Mouse (Mus musculus) macrophage (primary cell): ENCODE measurements around the gene D930007J09Rik. TPM values are rescaled to one million over a fixed set of nuclear protein-coding genes. Genes with fewer than 3 reads are reported as not detected.

Source experiments
- H3K27ac ChIP-seq: fragments of 350-480 bp; formaldehyde crosslinking; 2 replicates; pipeline ENCODE4 v1.9.0; 2021
- H3K36me3 ChIP-seq: fragments of 350-480 bp; formaldehyde crosslinking; 2 replicates; pipeline ENCODE4 v1.9.0; 2021; ENCODE audit errors: inconsistent target
- H3K4me3 ChIP-seq: fragments of 350-480 bp; formaldehyde crosslinking; 2 replicates; pipeline ENCODE4 v1.9.0; 2021; ENCODE audit errors: inconsistent target
- H3K79me2 ChIP-seq: fragments of 350-480 bp; formaldehyde crosslinking; 2 replicates; pipeline ENCODE4 v1.9.0; 2021; ENCODE audit errors: inconsistent target
- WGBS: methylation state at CpG from one replicate; pipeline ENCODE4 v1.1.7; 2026; ENCODE audit warnings: inconsistent platforms; ENCODE audit not compliant: missing documents; 5-methylcytosine and 5-hydroxymethylcytosine counted together
- polyA plus RNA-seq: library from polyadenylated mRNA; stranded (reverse); fragments of 250-400 nt; gene quantifications from 3 replicates; pipeline ENCODE4 v1.2.4, GENCODE M21; 2018; ENCODE audit warnings: inconsistent platforms

The D930007J09Rik gene
- polyA plus RNA-seq, 1 experiment from 2014 or later = not detected

- WGBS = 33% methylated on average over 4 of the region's 4 CpGs
- H3K79me2 ChIP-seq = no peaks in the 10 kb centered on the region
- H3K27ac ChIP-seq = no peak overlapping the region
- H3K4me3 ChIP-seq = no peak overlapping the region
- no peaks in the 10 kb centered on the region for H3K36me3 ChIP-seq
These were observed 25.3 kb upstream of the D930007J09Rik start for GRCm38 (mm10) chr13:32827951-32828350.

DNA sequence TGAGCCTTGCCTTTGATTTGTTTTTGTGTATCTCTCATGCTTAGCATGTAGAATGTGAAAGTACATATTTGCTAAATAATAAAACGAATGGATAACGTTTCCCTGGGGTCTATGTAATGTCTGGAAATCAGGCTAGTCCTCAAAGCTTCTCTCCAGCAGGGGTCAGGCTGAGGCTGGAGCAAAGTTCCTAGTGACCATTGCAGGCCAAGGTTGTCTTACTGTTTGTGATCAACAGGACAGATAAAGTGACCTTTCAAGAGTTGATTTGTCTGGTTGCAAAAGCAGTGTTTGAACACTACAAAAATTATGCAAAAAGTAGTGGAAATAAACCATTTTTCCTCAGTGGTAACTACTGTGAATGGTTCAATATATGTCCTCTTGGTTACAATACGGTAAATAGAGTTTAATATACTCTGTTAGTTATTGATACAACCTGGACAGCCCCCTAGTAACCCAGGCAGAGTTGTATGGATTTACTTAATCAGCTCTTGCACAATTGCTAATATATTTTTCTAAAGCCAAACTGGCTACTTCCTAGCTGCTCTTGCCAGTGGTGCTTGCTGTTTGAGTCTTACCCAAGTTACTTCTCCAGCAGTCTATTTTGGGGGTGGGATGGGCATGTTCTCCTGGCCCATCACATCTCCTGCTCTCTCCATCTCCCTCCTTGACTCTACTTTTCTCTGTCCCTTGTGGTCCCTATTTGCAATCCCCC is 24.6 kb upstream of the D930007J09Rik start:
- no peak overlapping the region for H3K27ac ChIP-seq

DNA sequence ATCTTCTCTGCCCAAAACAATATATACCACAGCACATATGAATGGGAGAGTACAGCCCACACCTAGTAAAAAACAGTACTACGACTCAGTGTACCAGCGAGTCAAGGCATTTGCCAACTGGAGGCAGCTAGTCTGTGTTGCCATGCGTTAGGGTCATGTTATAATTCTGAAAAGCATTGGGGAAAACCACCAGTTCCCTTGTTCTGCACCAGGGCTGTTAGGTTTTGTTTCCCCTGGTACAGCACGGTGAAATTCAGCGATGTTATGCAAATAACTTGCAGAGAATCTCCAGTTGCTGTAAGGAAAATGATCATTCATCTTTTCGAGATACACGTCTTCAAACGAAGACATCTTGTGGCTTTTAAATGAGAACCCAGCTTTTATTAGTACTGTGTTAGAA is 22.9 kb upstream of the D930007J09Rik start:
- 73% methylated on average over 8 of the region's 8 CpGs for whole genome bisulfite sequencing
- H3K4me3 ChIP-seq = no peak overlapping the region
- H3K36me3 ChIP-seq = peaks cover 13% of the 10 kb centered on the region; the same call in 1 of the 2 replicates
- H3K27ac ChIP-seq = no peak overlapping the region
- H3K79me2 ChIP-seq = no peaks in the 10 kb centered on the region

More for the DNA sequence above, 24.6 kb upstream of the D930007J09Rik start:
- 82% methylated on average over 3 of the region's 3 CpGs for WGBS
- 0 out of 2 replicates have a peak, but pooled peaks cover 1% of the 10 kb centered on the region for H3K36me3 ChIP-seq
- no peaks in the 10 kb centered on the region for H3K79me2 ChIP-seq
- no peak overlapping the region for H3K4me3 ChIP-seq

- Histone ChIP-seq H3K79me2 (no peaks in the 10 kb centered on the region), H3K4me3 (no peak overlapping the region), H3K27ac (no peak overlapping the region), H3K36me3 (peaks cover 13% of the 10 kb centered on the region; the same call in 1 of the 2 replicates)
- 90% methylated on average over 4 of the region's 6 CpGs for WGBS
These were observed 22.0 kb upstream of the D930007J09Rik start for GRCm38 (mm10) chr13:32824377-32825330.

- Histone ChIP-seq H3K79me2 (no peaks in the 10 kb centered on the region), H3K36me3 (peaks cover 17% of the 10 kb centered on the region; the same call in 1 of the 2 replicates), H3K4me3 (no peak overlapping the region), H3K27ac (no peak overlapping the region)
- WGBS = 96% methylated on average over 6 of the region's 6 CpGs
These were observed 20.5 kb upstream of the D930007J09Rik start for GRCm38 (mm10) chr13:32823126-32823525.

GRCm38 (mm10) chr13:32821671-32822070 is 19.0 kb upstream of the D930007J09Rik start:
- H3K36me3 ChIP-seq = peaks cover 25% of the 10 kb centered on the region; the same call in 1 of the 2 replicates
- H3K4me3 ChIP-seq = no peak overlapping the region
- H3K27ac ChIP-seq = no peak overlapping the region
- WGBS = 94% methylated on average over 4 of the region's 4 CpGs
- no peaks in the 10 kb centered on the region for H3K79me2 ChIP-seq

DNA sequence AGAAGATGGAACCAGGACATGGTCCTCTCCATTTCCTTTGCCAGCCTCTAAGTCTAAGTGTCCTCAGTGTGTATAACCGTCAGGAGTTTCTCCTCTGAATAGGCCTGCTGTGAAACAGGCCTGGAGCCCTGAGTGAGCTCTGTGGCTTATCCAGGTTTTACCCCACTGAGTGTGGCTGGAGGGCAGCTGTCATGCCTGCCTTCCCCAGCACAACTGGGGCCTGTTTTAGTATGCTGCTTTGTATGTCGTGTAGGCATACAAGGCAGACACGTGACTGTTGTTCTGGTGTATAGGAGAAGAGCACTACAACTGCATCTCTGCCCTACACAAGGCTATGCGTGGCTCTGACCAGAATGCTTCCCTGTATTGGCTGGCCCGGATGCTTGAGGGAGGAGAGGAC is 17.3 kb upstream of the D930007J09Rik start:
- Histone ChIP-seq H3K27ac (no peak overlapping the region), H3K4me3 (no peak overlapping the region), H3K79me2 (no peaks in the 10 kb centered on the region), H3K36me3 (peaks cover 32% of the 10 kb centered on the region; the same call in 1 of the 2 replicates)
- WGBS = 94% methylated on average over 5 of the region's 5 CpGs

DNA sequence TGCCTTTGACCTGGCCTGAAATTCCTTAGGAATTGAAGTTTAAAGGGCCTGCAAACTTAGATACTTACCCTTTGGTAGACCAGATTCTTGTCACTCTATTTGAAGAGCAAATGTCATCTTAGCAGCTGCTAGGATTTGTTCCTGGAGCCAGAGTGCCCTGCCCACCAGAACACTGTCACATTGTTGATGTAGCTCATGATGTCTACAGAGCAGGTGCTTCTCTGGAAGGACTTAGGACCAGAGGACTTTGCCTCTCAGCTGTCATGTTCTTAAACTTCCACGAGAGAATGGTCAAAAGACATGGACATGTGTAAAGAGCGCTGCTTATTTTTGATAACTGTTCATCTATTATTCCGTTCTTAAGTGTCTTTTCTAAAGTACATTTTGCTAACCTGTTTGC is 16.6 kb upstream of the D930007J09Rik start:
- Histone ChIP-seq H3K79me2 (no peaks in the 10 kb centered on the region), H3K4me3 (no peak overlapping the region), H3K36me3 (peaks cover 35% of the 10 kb centered on the region; the same call in 1 of the 2 replicates), H3K27ac (no peak overlapping the region)
- WGBS = 100% methylated on average over 3 of the region's 3 CpGs

DNA sequence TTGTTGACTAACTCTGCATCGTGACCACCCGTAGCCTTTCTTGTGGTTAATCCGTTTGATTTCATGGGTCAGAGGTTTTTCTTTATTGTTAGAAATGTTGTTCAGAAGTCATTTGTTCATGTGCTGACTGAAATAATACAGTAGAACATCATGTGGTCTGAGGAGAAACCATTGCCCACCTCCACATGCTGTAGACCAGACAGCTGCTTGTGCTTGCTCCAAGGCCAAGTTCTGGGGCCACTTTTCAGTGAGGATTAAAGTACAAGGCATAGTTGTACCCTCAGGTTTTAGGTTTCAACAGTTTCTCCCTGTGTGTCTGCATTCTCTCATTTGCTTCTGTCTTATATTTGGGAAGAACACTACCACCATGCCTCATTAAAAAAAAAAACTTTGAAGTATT is 5.0 kb upstream of the D930007J09Rik start:
- Histone ChIP-seq H3K4me3 (no peak overlapping the region), H3K36me3 (peaks cover 23% of the 10 kb centered on the region), H3K79me2 (no peaks in the 10 kb centered on the region; the same call in 1 of the 2 replicates), H3K27ac (no peak overlapping the region)
- 95% methylated on average over 3 of the region's 3 CpGs for WGBS

DNA sequence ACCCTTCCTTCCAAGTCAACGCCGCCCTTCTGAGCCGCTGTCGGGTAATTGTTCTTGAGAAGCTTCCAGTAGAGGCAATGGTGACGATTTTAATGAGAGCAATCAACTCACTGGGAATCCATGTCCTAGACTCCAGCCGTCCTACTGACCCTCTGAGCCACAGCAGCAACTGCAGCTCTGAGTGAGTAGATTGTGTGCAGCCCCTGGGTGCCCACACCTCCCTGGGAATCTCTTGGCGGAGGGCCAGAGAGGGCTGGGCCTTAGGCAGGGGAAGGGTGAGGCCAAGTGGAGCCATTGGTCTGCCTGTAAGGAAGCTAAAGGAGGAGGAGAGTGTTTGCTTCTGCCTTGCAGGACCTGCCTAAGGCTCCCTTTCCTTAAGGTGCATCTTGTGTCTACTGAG is 4.2 kb upstream of the D930007J09Rik start:
- Histone ChIP-seq H3K4me3 (no peak overlapping the region), H3K36me3 (peaks cover 23% of the 10 kb centered on the region), H3K79me2 (no peaks in the 10 kb centered on the region; the same call in 1 of the 2 replicates), H3K27ac (no peak overlapping the region)
- WGBS = 96% methylated on average over 4 of the region's 7 CpGs

DNA sequence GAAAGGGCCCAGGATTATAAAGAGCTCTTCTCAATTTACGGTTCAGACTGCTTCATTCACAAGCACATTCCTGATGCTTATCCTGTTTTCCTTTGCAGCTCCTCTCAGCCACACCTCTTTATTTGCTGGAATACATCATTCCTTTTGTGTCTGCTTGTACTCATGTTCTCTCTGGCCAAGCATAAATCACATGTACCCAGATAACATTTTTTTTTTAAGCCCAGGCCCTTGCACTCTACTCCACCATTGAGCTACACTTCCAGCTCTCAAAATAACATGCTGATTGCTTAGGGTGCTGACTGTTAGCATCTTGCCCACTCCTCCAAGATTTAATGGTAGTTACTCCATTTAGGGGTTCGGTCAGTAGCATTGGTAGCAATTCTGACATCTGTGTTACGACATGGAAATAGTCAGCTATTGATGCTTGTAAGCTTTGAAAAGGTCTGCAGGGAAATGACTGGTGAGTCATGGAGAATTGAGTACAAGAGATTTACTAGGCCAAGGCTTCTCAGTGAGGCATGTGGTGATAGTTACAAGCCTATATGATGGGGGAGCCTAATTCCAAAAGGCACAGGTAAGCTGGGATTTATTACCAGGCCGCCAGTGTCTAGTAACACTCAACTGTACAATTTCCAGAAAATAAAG is 1.2 kb upstream of the D930007J09Rik start:
- 86% methylated on average over 4 of the region's 4 CpGs for WGBS
- Histone ChIP-seq H3K4me3 (no peak overlapping the region), H3K36me3 (peaks cover 20% of the 10 kb centered on the region), H3K27ac (no peak overlapping the region), H3K79me2 (no peaks in the 10 kb centered on the region; the same call in 1 of the 2 replicates)

GRCm38 (mm10) chr13:32801693-32802221 is 892 bp downstream of the D930007J09Rik start, which contains the start of gene Wrnip1:
Gene Wrnip1, plus strand, starts transcription at chr13:32802038.
- Histone ChIP-seq H3K27ac (no peak within 1 kb of the TSS), H3K36me3 (peaks cover 10% of the 10 kb centered on the region), H3K79me2 (no peaks in the 10 kb centered on the region; the same call in 1 of the 2 replicates), H3K4me3 (peak within 1 kb of the TSS; percentile 26)
- 0% methylated on average over 44 of the region's 51 CpGs for WGBS

DNA sequence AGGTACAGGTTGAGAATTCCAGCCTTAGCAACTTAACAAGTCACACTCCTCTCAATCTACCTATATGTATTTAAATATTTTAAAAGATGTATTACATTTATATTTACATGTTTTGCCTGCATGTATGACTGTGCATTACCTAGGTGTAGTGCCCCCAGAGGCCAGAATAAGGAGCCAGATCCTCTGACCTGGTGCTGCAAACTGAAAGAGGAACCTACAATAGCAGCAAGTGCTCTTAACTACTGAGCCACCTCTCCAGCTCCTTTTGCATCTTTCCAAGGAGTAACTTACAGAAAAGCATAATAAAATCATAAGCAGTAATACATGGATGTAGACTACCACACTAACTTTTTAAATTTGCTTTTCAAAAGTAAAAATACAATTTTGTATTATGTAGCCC is 1.8 kb downstream of the D930007J09Rik start:
- Histone ChIP-seq H3K36me3 (0 out of 2 replicates have a peak, but pooled peaks cover 3% of the 10 kb centered on the region), H3K27ac (no peak overlapping the region), H3K79me2 (no peaks in the 10 kb centered on the region; the same call in 1 of the 2 replicates), H3K4me3 (no peak overlapping the region)

DNA sequence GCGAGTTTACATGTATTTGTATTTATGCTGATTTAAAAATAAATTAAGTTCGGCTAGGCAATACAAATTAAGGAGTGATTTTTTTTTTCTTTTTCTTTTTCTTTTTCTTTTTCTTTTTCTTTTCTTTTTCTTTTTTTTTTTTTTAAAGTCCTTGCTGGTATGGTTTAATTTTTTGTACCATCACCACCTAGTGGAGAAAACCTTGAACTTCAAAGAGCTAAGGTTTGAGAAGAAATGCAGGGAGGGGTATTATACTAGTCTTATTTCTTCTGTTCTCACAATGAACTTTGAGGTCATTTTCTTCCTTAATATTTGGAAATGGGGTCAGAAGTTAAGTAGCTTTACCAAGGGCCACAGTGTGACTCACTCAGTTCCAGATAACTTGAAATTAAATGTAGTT is 3.5 kb downstream of the D930007J09Rik start:
- Histone ChIP-seq H3K36me3 (no peaks in the 10 kb centered on the region), H3K27ac (no peak overlapping the region), H3K79me2 (no peaks in the 10 kb centered on the region; the same call in 1 of the 2 replicates), H3K4me3 (no peak overlapping the region)
- 76% methylated on average over 2 of the region's 2 CpGs for WGBS
